Mouse (Mus musculus): ENCODE data around the gene Gm29427. TPM values are rescaled to one million over a fixed set of nuclear protein-coding genes. Genes with fewer than 3 reads are reported as not detected.
"Not testable (repeated sequence)": the region's sequence is repeated elsewhere in the genome, so short reads cannot be mapped to it uniquely, and the experiment has no call there.

Gene Gm29427
- total RNA-seq, 2 experiments from 2014 or later, result not detected

DNA sequence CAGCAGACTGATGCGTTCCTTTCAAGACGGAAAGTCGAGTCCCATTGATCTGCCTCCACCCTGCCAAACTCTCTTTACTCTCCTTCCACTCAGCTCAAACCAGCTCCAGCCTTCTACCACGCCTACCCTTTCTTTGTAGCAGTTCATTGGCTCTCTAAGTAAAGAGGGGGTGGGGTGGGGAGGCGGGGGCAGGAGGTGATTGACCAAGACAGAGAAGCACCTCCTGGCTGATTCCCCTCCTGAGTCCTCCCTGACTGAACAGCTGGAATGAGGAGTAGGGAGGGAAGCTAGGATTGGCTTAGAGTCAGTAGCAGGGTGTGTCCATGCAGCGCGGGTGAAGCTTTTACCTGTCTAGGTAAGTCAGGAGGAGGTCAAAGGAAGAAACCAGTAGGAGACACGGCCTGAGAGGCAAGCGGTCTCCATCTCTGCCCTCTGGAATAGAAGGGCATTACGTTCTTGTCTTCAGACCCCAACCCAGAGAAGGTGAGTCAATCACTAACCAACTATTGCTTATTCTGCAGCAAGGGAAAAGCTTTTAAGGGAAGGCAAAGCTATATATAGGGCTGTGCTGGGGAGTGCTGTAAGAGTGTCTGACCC is 16.2 kb upstream of the Gm29427 start, which contains the start of gene AA986860:
TSS of gene AA986860 (plus strand) at position 236 of the 597 bp plus-strand sequence.
- peak; percentile 38 to 53 for DNase-seq

GRCm38 (mm10) chr1:130729153-130729552 is 13.6 kb upstream of the Gm29427 start, which contains the start of gene Pfkfb2:
Pfkfb2 (minus strand) TSS chr1:130729253.
- DNase-seq, result no peak

DNA sequence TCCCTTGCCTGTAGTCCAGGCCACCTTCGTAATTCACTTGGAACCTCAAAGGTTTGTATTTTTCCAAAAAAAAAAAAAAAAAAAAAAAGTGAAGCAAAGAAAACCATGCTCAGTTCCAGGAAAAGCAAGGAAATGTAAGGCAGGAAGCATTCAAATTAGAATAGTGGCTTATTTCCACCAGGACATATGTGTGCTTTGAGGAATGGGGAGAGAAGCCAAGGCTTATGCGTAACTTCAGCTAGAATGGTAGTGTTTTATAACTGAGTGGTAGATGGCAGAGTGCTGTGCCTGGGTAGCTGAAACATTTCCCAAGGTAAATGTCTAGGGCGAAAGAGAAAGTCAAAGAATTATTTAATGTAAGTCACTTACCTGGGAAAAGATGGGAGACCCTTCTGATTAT is 13.1 kb upstream of the Gm29427 start:
- no peak for DNase-seq

DNA sequence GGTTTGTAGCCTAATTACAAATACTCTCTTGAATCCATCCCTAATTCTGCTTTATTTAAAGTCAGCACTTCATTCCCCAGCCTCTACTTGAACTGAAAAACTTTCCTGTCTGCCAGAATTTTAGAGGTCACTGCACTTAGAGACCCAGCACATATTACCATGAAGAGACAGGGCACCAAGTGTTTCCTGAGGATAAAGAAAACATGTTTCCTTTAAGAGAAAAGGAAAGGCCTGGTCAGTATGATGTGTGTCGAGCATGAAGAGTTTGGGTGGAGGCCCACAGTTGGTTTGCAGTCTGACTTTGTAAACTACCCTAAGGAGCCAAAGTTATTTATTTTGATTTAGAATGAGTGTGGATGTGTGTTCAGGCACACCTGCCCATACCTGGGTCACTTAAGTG is 12.5 kb upstream of the Gm29427 start:
- no peak for DNase-seq

GRCm38 (mm10) chr1:130726396-130726795 is 10.8 kb upstream of the Gm29427 start:
- DNase-seq, result no peak

DNA sequence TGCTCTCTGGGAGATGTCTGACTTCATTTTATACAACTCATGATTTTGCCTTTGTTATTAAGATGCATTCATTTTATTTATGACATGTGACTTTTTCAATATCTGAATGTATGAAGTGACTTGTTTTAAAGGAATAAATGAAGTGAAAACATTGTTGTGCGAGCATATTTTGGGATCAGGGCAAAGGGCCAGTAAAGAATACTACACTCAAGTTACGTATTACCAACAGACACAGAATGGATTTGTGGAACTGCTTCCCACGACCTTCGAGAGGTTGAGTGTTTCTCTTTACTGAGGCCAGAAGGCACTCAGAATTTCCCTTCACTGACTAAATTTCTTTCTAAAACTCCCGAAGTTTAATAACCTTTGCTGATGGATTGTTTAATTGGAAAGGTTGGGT is 8.6 kb upstream of the Gm29427 start:
- DNase-seq, result no peak

DNA sequence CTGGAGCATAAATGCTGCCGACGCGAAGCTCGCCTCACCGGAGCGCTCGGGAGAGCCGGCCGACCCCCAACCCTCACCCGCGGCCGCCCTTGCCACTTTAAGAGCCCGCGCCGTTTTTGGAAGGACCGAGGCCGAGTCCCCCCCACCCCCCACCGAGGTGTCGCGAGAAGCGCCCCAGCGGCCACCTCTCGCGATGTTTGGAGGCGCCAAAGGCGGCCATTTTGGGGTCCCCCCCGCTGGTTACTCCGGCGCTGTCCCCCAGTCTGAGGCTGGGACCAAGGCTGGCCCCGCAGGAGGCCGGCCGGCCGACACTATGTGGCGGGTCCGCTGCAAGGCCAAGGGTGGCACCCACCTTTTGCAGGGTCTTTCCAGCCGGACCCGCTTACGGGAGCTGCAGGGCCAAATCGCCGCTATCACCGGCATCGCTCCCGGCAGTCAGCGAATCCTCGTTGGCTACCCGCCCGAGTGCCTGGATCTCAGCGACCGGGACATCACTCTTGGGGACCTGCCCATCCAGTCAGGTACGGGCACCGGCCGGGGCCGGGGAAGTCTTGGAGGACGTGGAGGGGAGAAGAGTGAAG is 1.8 kb upstream of the Gm29427 start, which contains the start of gene Yod1:
TSS of gene Yod1 (plus strand) at position 37 of the 581 bp plus-strand sequence.
- peak; percentile 94 to 95 for DNase-seq

DNA sequence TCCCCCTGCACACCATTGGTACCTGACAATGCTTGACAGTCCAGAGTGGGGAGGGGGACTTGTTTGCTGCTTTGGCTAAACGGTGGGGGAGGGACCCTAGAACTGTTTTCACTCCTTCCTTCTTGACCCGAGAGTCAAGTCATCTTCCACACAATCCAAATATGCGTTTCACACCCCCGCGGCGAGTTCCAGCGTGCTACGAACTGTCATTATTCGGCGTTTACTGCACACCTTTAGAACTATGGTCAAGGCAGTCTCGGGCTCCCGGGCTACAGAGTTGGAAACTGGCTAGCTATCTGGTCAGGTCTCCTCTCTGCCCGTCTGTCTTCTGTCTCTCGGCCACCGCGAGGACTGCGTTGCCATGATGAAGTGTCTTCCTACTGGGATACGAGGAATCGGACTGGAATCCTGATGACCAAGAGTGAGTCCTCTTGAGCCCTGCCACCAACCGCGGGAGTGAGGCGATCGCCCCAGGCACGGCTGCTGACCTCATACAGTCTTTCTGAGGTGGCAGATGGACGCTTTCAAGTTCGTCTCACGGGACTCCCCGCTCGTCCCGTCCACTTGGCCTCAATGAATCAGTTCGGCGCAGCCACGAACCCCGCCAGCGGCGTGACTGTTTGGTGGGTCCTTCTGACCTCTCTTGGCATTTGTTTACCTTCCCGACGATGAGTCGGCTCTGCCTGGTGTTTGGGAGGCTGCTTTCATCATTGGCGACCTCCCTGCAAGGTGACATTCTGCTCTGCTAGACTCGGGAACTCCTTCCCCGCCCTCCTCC is 1.1 kb upstream of the Gm29427 start:
- DNase-seq, result peak; percentile 66 to 67

- no peak for DNase-seq
Measured at GRCm38 (mm10) chr1:130716218-130716512, 566 bp upstream of the Gm29427 start.

GRCm38 (mm10) chr1:130714046-130714445 is 1.6 kb downstream of the Gm29427 start:
- DNase-seq, result no peak

DNA sequence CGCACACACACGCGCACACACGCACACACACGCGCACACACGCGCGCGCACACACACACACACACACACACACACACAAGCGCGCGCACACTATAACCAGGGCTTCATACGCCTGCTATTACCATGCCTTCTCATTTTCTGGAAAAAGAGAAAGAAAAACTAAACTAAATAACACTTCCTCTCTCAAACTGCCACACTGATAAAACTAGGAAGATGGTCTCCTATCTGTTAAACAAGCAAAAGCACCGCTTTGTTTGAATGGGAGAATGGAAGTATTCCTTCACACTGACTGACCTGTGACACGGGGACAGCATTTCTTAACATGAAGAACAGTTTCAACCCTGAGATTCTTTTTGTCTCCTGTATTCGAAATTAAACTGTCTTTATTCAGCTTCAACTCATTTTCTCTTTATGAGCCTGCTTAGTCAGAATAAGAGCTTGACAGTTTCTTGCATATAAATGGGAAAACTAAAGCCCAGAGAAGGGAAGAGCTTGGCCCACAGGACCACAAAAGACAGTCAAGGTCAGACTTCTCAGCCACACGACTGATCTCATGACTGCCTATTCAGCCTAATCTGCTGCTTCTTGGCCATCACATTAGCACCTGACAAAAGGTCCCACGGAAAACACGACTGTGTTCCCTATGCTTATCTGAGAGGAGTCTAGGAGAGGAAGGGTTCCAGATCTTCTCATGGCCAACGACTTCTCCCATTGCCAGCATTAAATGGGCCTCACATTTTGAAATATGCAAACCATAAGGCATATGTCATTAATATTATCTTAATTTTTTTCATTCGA is 5.1 kb downstream of the Gm29427 start:
- DNase-seq, result no peak

DNA sequence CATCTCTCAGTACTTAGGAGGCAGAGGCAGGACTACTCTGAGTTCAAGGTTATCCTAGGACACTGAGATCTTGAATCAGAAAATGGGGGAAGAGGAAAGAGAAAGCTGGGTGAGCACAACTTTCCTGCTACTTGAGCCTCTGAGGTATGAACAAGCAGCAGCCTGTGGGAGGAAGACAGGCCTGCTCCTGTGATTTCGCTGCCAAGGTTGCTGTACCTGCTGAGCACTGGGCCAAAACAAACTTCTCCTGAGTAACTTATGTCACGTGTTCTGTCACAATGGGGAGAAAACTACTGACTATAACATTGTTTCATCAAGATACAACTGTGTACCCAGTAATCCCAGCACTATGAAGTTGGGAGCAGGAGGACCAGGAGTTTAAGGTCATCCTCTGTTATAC is 12.0 kb downstream of the Gm29427 start:
- DNase-seq, result no peak

- no peak for DNase-seq
Measured at GRCm38 (mm10) chr1:130701976-130702375, 13.6 kb downstream of the Gm29427 start.

DNA sequence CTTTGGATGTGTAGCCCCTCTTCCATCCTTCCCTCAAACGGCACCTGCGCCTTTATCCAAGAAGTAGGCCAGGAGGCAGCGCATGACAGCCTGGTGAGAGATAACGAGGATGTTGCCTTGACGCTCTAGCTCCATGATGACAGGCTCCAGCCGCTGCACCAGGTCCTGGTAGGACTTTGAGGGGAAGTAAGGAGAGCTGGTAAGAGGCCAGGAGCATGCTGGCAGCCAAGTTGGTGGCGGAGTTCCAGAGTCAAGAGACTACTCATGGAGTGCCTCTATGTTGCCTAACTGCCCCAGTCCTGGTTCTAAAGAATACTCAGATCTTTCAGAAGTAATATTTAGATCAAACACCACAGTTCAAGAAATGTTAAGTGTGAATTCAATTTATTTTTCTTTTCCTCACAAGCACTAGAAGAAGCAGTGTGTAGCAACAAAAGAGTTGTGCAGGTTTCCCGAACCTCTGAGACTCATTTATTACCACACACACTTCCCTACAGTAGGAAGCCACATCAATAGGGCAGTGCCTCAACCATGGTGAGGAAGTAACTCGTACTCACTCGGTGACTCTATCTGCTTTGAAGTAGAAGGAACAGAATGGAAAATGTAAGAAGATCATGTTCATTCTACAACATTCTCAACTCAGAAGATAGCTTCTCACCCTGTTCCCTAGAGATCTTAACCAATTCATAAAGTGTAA is 15.5 kb downstream of the Gm29427 start:
- peak; percentile 34 to 35 for DNase-seq

GRCm38 (mm10) chr1:130698601-130699000 is 17.0 kb downstream of the Gm29427 start:
- DNase-seq, result no peak

DNA sequence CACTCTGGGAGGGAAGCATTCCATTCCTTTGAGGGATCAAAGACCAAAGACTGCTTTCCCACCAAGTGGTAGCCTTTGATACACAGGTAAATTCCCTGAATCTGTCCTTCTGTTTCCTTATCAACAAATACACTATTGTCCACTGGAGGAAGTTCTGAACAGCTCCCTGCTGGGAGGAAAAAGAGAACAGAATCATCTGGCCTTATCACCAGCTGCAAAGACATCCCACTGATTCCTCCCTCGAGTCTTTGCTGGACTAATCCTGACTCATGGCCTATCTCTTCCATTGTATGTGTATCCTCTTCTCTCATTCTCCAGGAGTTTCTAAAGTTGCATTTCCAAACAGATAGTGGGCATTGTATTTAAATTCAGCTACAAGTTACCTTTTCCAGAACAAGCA is 31.7 kb downstream of the Gm29427 start:
- no peak for DNase-seq

GRCm38 (mm10) chr1:130681656-130682413 is 33.8 kb downstream of the Gm29427 start:
- DNase-seq, result no peak

GRCm38 (mm10) chr1:130681075-130681474 is 34.5 kb downstream of the Gm29427 start:
- no peak for DNase-seq

- DNase-seq, result no peak
Measured at GRCm38 (mm10) chr1:130678551-130678950, 37.0 kb downstream of the Gm29427 start.

GRCm38 (mm10) chr1:130663576-130663975 is 52.0 kb downstream of the Gm29427 start:
- not testable (repeated sequence) for DNase-seq

DNA sequence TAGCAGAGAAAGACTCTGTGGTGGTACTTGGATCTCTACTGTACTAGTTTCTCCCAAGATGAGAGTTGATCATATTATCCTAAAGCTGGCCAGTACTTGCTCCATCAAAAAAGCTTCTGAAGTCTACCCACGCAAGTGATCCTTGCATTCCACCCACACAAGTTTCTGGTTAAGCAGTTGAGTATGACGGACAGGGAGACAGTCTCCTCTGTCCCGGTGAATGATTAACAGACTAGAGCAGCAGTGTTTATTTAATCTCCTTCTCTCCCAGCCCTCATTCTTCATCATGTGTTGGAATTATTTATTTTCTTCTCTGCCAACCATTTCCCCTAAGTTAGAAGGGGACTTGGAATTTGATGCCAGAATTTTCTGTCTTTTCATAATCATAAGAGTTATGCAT is 54.1 kb downstream of the Gm29427 start, which contains the start of gene C4bp:
TSS of gene C4bp (minus strand) at position 179 of the 400 bp plus-strand sequence.
- no peak for DNase-seq

Measured in adrenal gland, postnatal 36 days (tissue).